Mouse (Mus musculus) liver, adult 2 months (tissue): ENCODE measurements at regions not wholly inside any gene's neighbourhood (a gene's known extent, or its start where the extent isn't known, plus 50 kb on each side); places are given as distances from the start of the nearest gene placed in this dataset.

Experiments used
- DNase-seq: peaks from one replicate; pipeline ENCODE4 v3.0.0-alpha.2; 2011; ENCODE audit warnings: low read depth, low spot score; ENCODE audit errors: extremely low read depth
- H3K27ac ChIP-seq: fragments of 200-500 bp; replicated peaks from 2 replicates; pipeline ENCODE4 v1.5.1; 2012; ENCODE audit warnings: low read depth, mild to moderate bottlenecking, control low read depth, inconsistent platforms, low read length; ENCODE audit not compliant: insufficient read depth
- H3K27me3 ChIP-seq: fragments of 200-500 bp; 2 replicates; pipeline ENCODE4 v1.6.1; 2012; ENCODE audit warnings: mild to moderate bottlenecking, moderate library complexity, low read length, inconsistent platforms; ENCODE audit not compliant: control insufficient read depth, insufficient read depth
- H3K36me3 ChIP-seq: fragments of 200-500 bp; 2 replicates; pipeline ENCODE4 v1.6.1; 2012; ENCODE audit warnings: low read length, inconsistent platforms; ENCODE audit not compliant: control insufficient read depth, insufficient read depth
- H3K4me1 ChIP-seq: fragments of 200-500 bp; 2 replicates; pipeline ENCODE4 v1.6.1; 2011; ENCODE audit warnings: low read length; ENCODE audit not compliant: control insufficient read depth, insufficient read depth
- H3K4me3 ChIP-seq: fragments of 200-500 bp; 2 replicates; pipeline ENCODE4 v1.5.1; 2011; ENCODE audit warnings: low read depth, mild to moderate bottlenecking, control low read depth, low read length, moderate library complexity; ENCODE audit not compliant: insufficient read depth
- H3K79me2 ChIP-seq: fragments of 200-500 bp; 2 replicates; pipeline ENCODE4 v1.6.1; 2012; ENCODE audit warnings: inconsistent platforms, mild to moderate bottlenecking, low read length, moderate library complexity; ENCODE audit not compliant: control insufficient read depth, insufficient read depth
- H3K9ac ChIP-seq: fragments of 200-500 bp; 2 replicates; pipeline ENCODE4 v1.6.1; 2012; ENCODE audit warnings: low read depth, mild to moderate bottlenecking, control low read depth, inconsistent platforms, low read length
- CTCF ChIP-seq: fragments of 200-500 bp; IDR thresholded peaks from 2 replicates; pipeline ENCODE4 v1.5.1; 2011; ENCODE audit warnings: low read depth, low read length, control low read depth
- POLR2A ChIP-seq: fragments of 200-500 bp; IDR thresholded peaks from 2 replicates; pipeline ENCODE4 v1.6.1; 2011; ENCODE audit warnings: low read length, control low read depth; ENCODE audit not compliant: insufficient read depth; ENCODE audit errors: extremely low read depth
- WGBS: fragments of 180-500 bp; shearing (Covaris S2); methylation state at CpG from one replicate; pipeline ENCODE4 v1.1.7; 2018; 5-methylcytosine and 5-hydroxymethylcytosine counted together

- TF ChIP-seq CTCF, result no peak
- TF ChIP-seq POLR2A, result no peak
- Histone ChIP-seq H3K27me3 (no peaks in the 10 kb centered on the region), H3K36me3 (no peaks in the 10 kb centered on the region), H3K27ac (no peak overlapping the region), H3K4me1 (no peaks in the 10 kb centered on the region), H3K4me3 (no peak overlapping the region), H3K9ac (no peak overlapping the region), H3K79me2 (no peaks in the 10 kb centered on the region)
- DNase-seq, result no peak
- WGBS, result 97% methylated on average over 2 of the region's 2 CpGs
These were observed 175.1 kb downstream of the Ndfip2 start for GRCm38 (mm10) chr14:105433456-105433855.

DNA sequence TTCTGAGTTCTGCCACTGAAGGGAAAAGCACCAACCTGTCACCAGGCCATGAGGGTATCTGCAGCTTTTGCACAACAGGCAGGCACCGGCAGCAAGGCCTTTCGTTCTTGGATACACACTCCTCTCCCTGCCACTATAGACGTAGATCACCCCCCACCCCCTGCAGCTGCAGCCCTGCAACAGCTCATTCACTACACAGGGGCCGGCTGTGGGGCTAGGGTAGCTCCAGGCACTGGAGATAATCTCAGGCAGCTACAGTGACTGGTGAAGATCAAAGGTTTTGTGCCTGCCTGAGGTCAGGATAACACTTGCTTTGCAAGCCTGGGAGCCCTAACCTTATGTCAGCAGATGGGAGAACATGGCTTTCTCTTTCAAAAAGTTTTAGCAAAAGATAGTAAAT is 174.3 kb downstream of the Ndfip2 start:
- Histone ChIP-seq H3K9ac (no peak overlapping the region), H3K27me3 (no peaks in the 10 kb centered on the region)
- 36% methylated on average over 4 of the region's 4 CpGs for WGBS

GRCm38 (mm10) chr14:105431584-105431983 is 173.2 kb downstream of the Ndfip2 start:
- 92% methylated on average over 4 of the region's 4 CpGs for WGBS
- Histone ChIP-seq H3K36me3 (no peaks in the 10 kb centered on the region), H3K27me3 (no peaks in the 10 kb centered on the region), H3K27ac (no peak overlapping the region), H3K4me3 (no peak overlapping the region), H3K9ac (no peak overlapping the region), H3K79me2 (no peaks in the 10 kb centered on the region), H3K4me1 (no peaks in the 10 kb centered on the region)
- peak; percentile 25 for DNase-seq
- TF ChIP-seq CTCF (no peak), POLR2A (no peak)

More for the DNA sequence above, 174.3 kb downstream of the Ndfip2 start:
- H3K36me3 ChIP-seq, result no peaks in the 10 kb centered on the region
- no peaks in the 10 kb centered on the region for H3K4me1 ChIP-seq
- H3K27ac ChIP-seq, result no peak overlapping the region
- TF ChIP-seq POLR2A (no peak), CTCF (no peak)
- DNase-seq, result no peak
- no peaks in the 10 kb centered on the region for H3K79me2 ChIP-seq
- no peak overlapping the region for H3K4me3 ChIP-seq

- WGBS, result 75% methylated on average over 5 of the region's 5 CpGs
- no peak for DNase-seq
- no peaks in the 10 kb centered on the region for H3K36me3 ChIP-seq
- no peak overlapping the region for H3K27ac ChIP-seq
- H3K4me3 ChIP-seq, result no peak overlapping the region
- no peaks in the 10 kb centered on the region for H3K27me3 ChIP-seq
- H3K4me1 ChIP-seq, result no peaks in the 10 kb centered on the region
- TF ChIP-seq POLR2A (no peak), CTCF (no peak)
- no peak overlapping the region for H3K9ac ChIP-seq
- no peaks in the 10 kb centered on the region for H3K79me2 ChIP-seq
These were observed 171.4 kb downstream of the Ndfip2 start for GRCm38 (mm10) chr14:105429664-105430257.

DNA sequence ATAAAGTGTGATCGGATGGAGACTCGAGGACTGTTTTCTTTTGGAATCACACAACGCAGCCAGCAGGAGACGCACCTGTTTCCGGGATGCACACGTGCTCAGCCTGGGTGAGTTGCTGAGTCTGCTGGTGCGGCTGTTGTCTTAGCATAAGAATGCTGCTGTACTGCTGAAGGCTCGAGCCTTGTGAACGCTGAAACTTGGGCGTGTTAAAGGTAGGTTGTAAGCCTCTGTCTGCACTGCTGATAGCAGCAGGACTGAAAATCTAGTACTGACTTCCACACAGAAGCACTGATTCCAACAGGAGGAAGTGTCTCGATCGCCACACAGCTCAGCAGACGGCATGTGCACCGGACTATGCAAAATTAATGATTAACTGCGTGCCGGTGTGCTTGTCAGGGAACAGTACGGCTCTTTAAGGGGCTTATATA is 169.1 kb downstream of the Ndfip2 start:
- H3K27ac ChIP-seq, result no peak overlapping the region
- peak; percentile 49 for DNase-seq
- no peak overlapping the region for H3K9ac ChIP-seq
- no peaks in the 10 kb centered on the region for H3K4me1 ChIP-seq
- H3K4me3 ChIP-seq, result peak overlapping the region; percentile 34; the same call in 1 of the 2 replicates
- no peaks in the 10 kb centered on the region for H3K79me2 ChIP-seq
- H3K36me3 ChIP-seq, result no peaks in the 10 kb centered on the region
- TF ChIP-seq CTCF (0 out of 2 replicates have a peak, but pooled peaks have one; percentile 3), POLR2A (no peak)
- 16% methylated on average over 17 of the region's 17 CpGs for WGBS
- H3K27me3 ChIP-seq, result no peaks in the 10 kb centered on the region

DNA sequence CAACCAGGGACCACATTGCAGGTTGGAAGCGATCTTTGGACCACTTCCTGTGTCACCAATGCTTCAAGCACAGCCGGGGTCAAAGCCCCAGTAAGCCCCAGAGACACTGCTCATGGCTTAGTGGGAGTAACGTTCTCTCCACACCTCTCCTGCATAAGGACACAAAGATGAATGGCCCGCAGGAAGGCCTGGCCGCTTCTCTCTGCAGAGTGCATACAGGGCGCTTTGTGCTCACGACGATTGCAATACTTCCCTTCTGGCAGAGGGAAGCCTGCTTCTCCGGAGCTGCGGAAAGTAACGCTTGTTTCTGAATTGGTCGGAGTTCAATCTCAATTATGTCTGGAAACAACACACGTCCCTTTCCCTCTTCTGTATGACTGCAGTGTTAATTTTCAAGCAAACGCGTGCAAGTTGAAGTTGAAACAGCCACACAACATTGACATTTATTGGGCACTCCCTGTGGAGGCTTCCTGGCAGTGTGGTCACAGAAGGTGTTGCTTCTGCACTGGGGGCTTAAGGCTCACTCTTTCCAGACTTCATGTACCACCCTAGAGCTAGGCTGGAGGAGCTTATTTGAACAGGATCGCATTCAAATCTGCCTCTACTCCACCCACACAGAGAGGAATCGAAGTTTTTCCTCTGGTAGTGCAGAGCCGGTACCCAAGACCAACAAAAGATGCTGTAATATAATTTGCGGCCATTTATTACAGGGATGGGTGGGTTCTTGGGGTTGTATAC is 168.4 kb downstream of the Ndfip2 start:
- WGBS, result 81% methylated on average over 19 of the region's 19 CpGs
- Histone ChIP-seq H3K36me3 (no peaks in the 10 kb centered on the region), H3K27ac (no peak overlapping the region), H3K4me1 (no peaks in the 10 kb centered on the region), H3K79me2 (no peaks in the 10 kb centered on the region), H3K27me3 (no peaks in the 10 kb centered on the region), H3K9ac (no peak overlapping the region), H3K4me3 (no peak overlapping the region)
- TF ChIP-seq POLR2A (no peak), CTCF (no peak)
- no peak for DNase-seq
